Mouse (Mus musculus) gastrocnemius, adult 2 months (tissue): ENCODE data around the gene Gm853. TPM values are rescaled to one million over a fixed set of nuclear protein-coding genes. Genes with fewer than 3 reads are reported as not detected.

Experiments
- DNase-seq: peaks from one replicate; pipeline ENCODE4 v3.0.0; 2022
- H3K27ac ChIP-seq: fragments of 200-600 bp; 2 replicates; pipeline ENCODE4 v1.8.1; 2022; ENCODE audit warnings: mild to moderate bottlenecking
- H3K4me3 ChIP-seq: fragments of 200-600 bp; 2 replicates; pipeline ENCODE4 v1.8.1; 2022; ENCODE audit warnings: mild to moderate bottlenecking, moderate library complexity
- CTCF ChIP-seq: fragments of 200-600 bp; IDR thresholded peaks from 2 replicates; pipeline ENCODE4 v1.8.1; 2022; ENCODE audit warnings: antibody characterized with exemption, mild to moderate bottlenecking, moderate library complexity
- intact Hi-C: fragments of 180-260 bp; cut with DNase I; formaldehyde crosslinking; loops from one replicate; pipeline ENCODE4 v1.15.1; 2025
- long read RNA-seq, 2 experiments: library from polyadenylated mRNA; stranded (forward); transcript quantifications; one replicate each; pipeline ENCODE4 v2.0.0; 2021
- total RNA-seq, 2 experiments: library from RNA; stranded (reverse); gene quantifications; 2 replicates each; pipeline ENCODE4 v1.2.3; 2021

Gm853 gene
- not detected for total RNA-seq
- long read RNA-seq, experiment 1 = 0 reads
- long read RNA-seq, experiment 2 = 0 reads

DNA sequence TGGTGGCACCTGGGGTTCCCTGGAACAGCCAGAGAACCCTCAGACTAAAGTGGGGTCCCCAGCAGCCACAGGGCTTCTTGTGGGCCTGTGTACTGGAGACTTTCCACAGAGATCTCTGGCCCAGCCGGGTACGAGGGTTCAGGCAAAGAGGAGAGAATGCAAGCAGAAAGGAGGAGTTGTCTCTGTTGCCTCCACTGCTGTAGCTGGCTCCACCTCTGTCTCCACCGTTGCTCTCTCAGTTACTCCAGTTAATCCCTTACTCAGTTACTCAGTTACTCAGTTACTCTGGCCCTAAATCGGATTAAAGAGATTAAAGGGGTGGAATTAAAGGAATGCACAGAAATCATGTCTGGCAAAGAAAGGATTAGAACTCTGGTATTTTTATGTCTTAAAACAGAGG, at the start of gene Gm853:
Gm853 (minus strand) TSS at position 223 of the 400 bp plus-strand sequence.
- no peak for TF ChIP-seq CTCF
- no peak for DNase-seq

DNA sequence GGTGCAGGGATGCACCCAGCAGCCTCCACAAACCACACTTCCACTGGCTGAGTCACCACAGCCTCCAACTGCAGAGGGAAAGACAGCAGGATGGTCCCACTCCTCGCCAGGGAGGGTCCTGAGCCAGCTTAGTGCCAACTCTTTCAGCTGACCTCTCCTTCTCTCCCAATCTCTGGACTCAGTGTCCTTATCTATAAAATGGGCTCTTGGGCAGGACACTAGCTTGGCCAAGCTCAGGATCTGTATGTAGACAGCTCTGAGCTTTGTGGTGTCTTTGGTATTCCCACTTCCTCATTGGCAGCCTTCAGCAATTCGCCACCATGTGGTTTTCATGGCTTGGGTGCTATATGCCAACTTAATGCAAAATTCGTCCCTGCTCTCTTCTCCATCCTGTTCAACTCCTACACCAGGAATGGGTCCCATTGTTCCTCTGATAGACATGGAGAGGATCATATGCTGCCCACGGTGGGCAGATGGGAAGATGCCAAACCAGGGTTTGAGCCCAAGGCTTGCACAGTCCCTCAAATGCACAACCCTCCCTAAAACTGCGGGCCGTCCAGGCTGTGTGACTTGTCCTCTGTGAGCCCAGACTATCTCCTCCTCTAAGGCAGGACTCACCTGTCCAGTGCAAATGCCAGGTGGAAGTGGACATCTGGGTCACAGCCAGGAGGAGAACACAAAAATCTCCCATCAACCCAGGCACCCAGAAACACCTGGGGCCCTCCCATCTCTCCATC, 48.6 kb upstream of the Gm853 start:
- Histone ChIP-seq H3K4me3 (no peak overlapping the region), H3K27ac (no peak overlapping the region)
- intact Hi-C loops = no loop called here
- DNase-seq = no peak
- no peak for TF ChIP-seq CTCF

More for the DNA sequence above, at the start of gene Gm853:
- intact Hi-C loops = no loop called here
- H3K27ac ChIP-seq = no peak within 1 kb of the TSS
- H3K4me3 ChIP-seq = no peak within 1 kb of the TSS

DNA sequence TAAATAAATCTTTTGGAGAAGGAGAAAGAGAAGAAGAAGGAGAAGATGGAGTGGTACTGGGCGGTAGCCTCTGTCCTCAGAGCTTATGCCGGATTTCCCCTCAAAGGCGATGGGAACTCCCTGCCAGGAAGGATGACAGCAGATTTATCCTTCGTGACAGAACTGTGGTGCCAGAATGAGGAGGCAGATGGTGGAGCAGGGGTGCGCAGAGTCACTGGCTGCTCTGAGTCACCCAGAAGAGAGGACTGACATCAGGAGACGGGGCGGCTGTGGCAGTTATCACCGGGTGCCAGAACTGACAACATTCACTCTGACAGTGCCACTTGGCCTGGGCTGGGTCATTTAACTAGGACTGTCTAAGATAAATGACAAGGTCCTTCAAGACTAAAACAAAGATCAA, 47.9 kb upstream of the Gm853 start:
- intact Hi-C loops = no loop called here
- Histone ChIP-seq H3K4me3 (no peak overlapping the region), H3K27ac (no peak overlapping the region)
- no peak for DNase-seq
- no peak for TF ChIP-seq CTCF

DNA sequence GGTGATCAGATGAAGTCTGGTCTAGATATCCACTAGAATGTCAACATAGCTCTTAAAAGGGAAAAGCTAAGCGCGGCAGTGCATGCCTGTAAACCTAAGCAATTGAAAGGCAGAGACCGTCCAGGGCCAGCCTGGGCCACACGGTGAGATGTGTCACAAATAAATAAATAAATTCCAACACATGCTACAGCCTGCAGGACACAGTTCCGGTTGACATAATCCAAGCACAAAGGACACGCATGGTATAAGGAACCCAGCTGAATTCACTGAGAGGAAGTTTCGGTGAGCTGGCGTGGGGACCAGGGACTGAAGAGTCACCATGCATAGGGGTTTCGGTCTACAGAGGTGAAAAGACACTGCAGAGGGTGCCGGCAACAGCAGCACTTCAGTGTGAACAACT, 46.5 kb upstream of the Gm853 start:
- Histone ChIP-seq H3K27ac (no peak overlapping the region), H3K4me3 (no peak overlapping the region)
- no peak for TF ChIP-seq CTCF
- intact Hi-C loops = no loop called here
- no peak for DNase-seq

DNA sequence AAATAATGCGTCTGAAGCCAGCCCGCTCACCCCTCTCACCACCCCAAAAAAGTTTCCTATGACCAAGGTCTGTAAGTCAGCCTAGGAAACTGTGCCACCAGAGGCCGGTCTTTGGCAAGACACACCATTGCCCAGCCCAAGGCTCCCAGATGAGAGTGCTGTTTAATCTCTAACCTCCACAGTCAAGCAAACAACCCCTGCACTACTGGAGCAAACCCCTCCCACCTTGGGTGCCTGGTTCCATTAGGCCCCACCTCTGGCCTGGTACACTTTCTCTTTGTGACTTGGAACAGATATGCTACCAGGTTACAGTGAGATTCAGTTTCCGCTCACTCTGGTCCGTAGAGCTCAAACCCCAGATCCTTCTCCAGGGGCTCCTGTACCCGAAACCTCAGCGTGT, 44.9 kb upstream of the Gm853 start:
- intact Hi-C loops = no loop called here
- TF ChIP-seq CTCF = no peak
- H3K27ac ChIP-seq = peak overlapping the region; percentile 41

DNA sequence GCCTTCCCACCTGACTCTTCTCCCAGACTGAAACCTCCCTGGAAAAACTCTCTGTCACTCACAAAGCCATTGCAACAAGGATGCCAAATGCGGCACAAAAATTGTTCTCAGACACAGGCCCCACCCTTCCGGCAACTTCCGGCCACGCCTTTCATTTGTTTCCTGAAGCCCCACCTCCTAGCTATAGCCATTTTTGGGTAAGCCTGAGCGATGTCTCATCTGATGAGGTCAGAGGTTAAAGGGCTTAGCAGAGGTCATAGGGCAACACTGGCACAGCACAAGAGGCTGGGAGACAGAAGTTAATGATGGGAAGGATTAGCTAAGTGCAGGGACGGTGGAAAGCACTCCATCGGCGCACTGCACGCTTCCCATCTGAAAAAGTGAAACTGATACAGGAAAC, 44.4 kb upstream of the Gm853 start:
- TF ChIP-seq CTCF = no peak
- peak overlapping the region; percentile 41 for H3K27ac ChIP-seq
- H3K4me3 ChIP-seq = peak overlapping the region; percentile 62

More for the DNA sequence above, 44.9 kb upstream of the Gm853 start:
- peak overlapping the region; percentile 62 for H3K4me3 ChIP-seq
- peak; percentile 30 for DNase-seq

DNA sequence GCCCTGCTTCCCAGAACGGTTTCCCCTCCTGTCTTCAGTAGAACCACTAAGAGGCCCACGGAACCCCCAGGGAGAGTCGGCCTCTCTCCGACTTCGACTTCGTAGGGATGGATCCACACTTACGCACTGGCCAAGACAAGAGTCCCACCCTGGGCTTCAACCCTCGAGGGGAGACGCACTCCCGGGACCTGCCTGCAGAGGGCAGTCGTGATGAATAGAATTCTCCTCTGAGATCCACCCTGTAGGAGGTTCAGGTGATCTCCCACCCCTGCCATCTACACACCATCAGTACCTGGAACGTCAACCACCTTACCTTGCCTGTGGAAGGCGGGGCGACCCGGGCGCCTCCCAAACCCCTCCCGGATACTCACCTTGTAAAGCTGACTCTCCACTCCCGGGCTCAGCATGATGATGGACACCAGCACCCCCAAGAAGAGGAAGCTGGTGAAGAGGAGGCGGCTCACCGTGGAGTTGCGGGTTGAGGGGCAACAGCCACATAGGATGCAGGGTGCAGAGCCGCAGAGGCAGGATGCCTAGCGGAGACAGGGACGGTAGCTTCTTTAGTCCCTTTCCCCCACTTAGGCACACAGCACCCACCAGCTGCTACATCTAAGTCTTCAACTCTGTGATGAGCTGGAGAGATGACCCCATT, 42.6 kb upstream of the Gm853 start:
- Histone ChIP-seq H3K27ac (no peak overlapping the region), H3K4me3 (no peak overlapping the region)
- peak; percentile 70 for DNase-seq
- intact Hi-C loops = loop anchor here (1.0 kb wide), 1 partner anchor 27 kb away; no protein-coding TSS in a partner anchor
- TF ChIP-seq CTCF = peak; percentile 84

More for the DNA sequence above, 44.4 kb upstream of the Gm853 start:
- intact Hi-C loops = no loop called here
- DNase-seq = no peak

DNA sequence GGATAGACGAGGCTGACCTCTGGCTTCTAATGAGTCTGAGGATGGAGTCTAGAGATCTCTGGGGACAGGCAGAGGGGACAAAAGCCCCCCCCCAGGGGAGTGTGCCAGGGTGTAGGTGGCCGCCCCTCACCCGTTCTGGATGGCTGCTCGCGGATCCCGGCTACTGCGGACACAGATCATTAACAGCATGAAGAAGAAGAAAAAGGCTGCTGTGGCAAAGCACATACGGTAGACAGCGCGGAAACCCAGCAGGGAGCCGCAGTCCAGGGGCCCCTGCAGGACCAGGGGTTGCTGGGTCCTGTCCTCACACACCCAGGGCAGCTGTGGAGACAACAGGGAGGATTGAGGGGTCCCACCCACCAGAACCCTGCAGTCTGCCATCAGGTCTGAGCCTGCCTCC, 41.9 kb upstream of the Gm853 start:
- Histone ChIP-seq H3K27ac (no peak overlapping the region), H3K4me3 (no peak overlapping the region)
- no peak for DNase-seq
- no peak for TF ChIP-seq CTCF
- intact Hi-C loops = loop anchor here (1.0 kb wide), 1 partner anchor 28 kb away; no protein-coding TSS in a partner anchor

DNA sequence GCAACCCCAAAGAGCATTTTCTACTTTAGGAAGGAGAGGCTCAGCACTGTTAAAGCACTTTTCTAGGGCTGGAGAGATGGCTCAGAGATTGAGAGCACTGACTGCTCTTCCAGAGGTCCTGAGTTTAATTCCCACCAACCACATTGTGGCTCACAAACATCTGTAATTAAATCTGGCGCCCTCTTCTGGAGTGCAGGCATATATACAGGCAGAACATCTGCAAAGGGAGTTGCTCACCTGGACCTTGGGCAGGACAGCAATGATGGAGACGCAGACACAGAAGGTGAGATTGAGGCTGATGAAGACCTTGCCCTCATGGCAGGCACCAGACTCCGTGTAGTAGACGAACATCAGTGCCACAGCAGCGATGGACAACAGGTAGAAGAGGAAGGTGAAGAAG, 38.2 kb upstream of the Gm853 start:
- no peak for DNase-seq
- TF ChIP-seq CTCF = peak; percentile 49
- Histone ChIP-seq H3K4me3 (no peak overlapping the region), H3K27ac (no peak overlapping the region)
- intact Hi-C loops = no loop called here

DNA sequence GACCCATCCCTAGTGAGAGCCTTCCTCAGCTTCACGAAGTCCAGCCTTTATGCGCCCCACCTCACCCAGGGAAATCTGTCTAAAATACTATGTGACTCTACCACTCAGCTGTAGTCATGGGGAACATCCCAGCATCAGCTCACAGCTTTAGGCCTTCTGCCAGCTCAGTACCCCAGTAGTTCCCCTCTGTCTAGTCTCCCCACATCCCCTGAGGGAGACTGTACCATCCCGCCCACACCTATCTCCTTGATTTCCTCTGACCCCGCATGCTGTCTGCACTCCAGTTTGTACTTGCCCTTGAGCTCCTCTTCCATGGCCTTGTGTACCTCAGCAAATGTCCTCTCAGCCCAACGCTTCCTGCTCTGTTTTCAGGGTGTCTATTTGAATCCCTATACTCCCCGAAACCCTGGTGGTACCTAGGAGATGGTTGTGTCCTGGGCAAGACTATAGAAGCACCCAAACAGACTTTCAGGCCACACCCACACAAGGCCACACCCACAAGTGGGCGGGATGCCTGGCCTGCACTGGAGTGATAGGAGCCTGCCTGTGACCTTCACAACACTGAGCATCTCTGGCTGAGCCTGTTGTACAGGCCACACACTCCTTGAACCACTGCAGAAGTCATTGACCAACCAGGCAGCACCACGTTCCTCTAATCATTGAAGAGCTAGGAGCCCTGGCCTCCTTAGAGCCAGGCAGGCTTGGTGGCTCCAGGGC, 30.4 kb upstream of the Gm853 start:
- DNase-seq = peak; percentile 41
- no peak for TF ChIP-seq CTCF
- intact Hi-C loops = no loop called here
- Histone ChIP-seq H3K27ac (no peak overlapping the region), H3K4me3 (no peak overlapping the region)

DNA sequence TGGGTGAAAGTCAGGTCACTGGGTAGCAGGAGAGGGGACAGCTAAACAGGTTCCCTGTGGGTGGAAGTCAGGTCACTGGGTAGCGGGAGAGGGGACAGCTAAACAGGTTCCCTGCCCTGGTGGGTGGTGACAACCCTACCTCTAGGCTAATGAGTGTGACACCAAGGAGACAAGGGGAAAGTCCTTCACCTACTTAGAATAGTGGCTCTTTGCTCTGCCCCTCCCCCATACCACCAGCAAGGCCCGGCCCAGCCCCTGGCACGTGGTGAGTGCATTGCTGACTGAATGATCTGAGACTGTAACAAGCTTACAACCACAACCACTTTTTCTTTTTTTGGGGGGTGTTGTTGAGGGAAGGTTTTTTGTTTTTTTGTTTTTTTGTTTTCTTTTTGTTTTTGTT, 29.6 kb upstream of the Gm853 start:
- H3K27ac ChIP-seq = no peak overlapping the region
- intact Hi-C loops = no loop called here
- DNase-seq = no peak
- H3K4me3 ChIP-seq = no peak overlapping the region
- TF ChIP-seq CTCF = no peak

DNA sequence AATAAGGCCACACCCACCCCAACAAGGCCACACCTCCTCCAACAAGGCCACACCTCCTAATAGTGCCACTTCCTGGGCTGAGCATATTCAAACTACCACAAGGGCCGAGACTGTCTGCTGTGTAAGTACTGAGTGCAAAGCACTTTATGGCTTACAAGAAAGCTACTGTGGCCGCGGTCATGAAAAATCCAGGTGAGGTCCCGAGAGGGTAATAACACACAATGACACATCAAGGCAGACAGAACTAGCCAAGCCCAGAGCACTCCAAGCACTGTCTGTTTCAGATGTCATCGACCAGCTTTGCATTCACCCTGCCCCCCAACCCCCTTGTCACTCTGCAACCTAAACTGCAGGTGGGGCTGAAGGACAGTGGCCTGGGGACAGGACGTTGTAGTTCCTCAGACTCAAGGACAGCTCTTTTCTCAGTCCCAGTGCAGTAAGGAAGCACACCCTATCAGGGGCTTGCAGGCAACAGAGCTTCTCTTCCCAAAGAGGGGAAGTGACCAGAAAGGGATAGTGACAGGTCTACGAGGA, 29.0 kb upstream of the Gm853 start:
- TF ChIP-seq CTCF = no peak
- H3K4me3 ChIP-seq = no peak overlapping the region
- intact Hi-C loops = no loop called here
- H3K27ac ChIP-seq = no peak overlapping the region
- DNase-seq = no peak

DNA sequence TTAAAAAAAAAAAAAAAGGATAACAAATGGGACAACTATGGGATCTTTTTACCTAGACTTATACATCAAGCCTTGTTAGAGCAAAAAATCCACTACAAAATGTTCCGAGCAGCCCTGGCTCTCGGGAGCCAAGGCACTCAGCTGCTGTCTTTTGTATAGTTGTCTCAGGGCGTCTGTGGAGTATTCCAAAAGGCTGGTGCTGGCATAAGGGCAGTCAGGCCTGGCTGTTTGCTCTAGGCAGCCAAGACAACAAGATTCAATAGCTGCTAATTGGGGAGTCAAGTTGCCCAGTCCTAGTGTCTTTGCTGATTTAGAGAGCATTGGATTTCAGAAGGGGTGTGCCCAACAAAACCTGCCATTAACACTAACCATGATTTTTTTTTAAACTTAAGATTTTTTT, 26.4 kb upstream of the Gm853 start:
- no peak for TF ChIP-seq CTCF
- DNase-seq = no peak
- intact Hi-C loops = no loop called here

More for the DNA sequence above, 26.4 kb upstream of the Gm853 start:
- Histone ChIP-seq H3K4me3 (no peak overlapping the region), H3K27ac (no peak overlapping the region)
